Mouse (Mus musculus) kidney, postnatal 25 days (tissue): Measurements from ENCODE around the gene Slc46a3.
"Not testable (repeated sequence)": the region's sequence is repeated elsewhere in the genome, so short reads cannot be mapped to it uniquely, and the experiment has no call there.

Experiments
- DNase-seq, 2 experiments: peaks; one replicate each; pipeline ENCODE4 v3.0.0; 2021; ENCODE audit warnings: mixed read lengths in 2 of 2

Slc46a3 gene

DNA sequence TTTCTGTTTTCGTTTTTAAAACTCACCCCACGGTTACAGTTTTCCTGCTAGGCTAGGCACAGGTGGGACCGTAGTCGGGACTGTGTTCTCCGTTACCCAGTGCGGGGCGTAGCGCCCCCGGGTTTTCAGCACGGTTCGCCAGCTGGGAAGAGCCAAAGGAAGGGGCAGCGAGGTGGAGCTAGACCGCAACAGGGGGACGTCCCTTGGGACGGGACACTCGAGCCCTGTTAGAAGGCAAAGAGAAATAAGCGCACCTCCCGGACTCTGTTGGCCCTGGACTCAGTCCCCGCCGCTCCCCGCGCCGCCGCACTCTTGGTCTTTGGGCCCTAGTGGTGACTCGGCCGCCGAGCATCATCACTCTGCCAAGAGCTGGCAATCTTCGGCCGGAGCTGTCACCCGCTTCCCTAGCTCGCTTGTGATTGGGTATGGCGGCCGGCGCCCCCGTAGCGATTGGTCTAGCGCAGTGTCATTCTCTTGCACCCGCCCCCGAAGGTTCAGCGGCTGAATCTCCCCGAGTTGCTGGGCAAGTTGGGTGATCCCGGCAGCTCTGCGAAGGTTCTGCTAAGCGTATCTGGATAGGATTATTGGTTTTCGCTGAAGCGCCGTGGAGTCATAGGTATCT is at the start of gene Slc46a3:
TSS of gene Slc46a3 (minus strand) at position 361 of the 622 bp plus-strand sequence.
- peak; percentile 92 to 96 for DNase-seq

DNA sequence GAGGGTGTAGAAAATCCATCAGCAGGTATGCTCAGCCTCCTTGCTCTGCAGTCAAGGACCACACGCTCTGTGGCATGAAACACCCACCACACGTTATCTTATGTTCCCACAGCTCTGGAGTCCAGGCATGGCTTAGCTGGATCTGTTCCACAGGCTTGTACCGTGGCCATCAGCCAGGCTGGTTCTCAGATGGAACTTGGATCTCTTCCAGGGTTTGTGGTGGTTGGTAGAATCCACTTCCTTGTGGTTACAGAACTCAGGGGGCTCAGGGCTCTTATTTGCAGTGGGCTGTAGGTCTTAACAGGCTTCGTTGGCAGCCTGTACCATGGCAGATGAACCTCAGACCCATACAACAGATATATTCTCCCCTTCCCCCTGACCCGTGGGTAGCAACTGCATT is 44.6 kb upstream of the Slc46a3 start:
- peak in 1 of 2 experiments; percentile 8 for DNase-seq

- DNase-seq, result no peak
These were observed 40.5 kb upstream of the Slc46a3 start for GRCm38 (mm10) chr5:147935096-147935495.

DNA sequence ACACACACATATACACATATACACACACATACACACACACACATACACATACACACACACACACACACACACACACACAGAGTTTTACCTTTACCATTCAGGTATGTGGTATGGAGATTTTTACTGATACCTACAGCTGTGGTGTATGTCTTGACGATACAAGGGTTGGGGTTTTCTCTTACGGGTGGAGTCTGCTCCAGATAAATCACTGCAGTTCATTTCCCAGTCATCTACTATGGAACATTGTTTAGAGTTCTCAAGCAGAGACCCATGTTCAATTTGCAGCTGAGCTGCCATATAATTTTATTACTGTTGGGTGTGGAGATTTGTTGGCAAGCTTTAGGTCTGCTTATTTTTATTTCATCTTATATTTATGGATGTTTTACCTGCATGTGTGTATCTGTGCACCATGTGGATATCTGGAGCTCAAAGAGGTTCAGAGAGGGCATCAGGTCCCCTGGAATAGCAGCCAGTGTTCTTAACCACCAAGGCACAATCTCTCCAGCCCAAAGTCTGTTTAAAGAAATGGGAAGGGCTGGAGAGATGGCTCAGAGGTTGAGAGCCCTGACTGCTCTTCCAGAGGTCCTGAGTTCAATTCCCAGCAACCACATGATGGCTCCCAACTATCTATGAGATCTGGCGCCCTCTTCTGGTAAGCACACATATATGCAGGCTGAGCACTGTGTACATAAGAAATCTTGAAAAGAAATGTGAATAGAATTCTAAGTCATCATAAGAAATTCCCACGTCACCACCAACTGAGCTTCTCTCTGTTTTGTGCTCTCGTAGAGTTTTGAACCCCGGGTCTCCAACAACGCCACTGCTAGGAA is 34.3 kb upstream of the Slc46a3 start:
- DNase-seq, result no peak

GRCm38 (mm10) chr5:147925935-147926604 is 31.5 kb upstream of the Slc46a3 start:
- DNase-seq, result peak in 1 of 2 experiments; percentile 36

DNA sequence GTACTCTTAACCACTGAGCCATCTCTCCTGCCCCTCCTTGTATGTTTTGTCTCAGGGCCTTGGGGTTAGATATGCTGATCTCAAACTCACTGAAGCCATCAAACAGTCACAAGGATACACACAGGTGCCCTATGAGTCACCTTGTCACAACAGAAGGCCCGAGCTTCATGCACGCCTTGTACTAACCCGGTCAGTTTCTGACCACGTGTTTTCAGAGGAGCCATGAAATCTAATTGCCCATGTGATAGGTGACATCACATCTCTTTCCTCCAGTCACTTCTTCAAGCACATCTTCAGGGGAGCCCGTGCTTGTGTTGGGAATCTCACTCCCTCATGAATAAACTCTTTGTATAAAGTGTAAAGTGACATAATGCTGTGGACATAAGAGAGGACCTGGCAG is 30.0 kb upstream of the Slc46a3 start:
- no peak for DNase-seq

GRCm38 (mm10) chr5:147918044-147918846 is 23.6 kb upstream of the Slc46a3 start:
- DNase-seq, result peak; percentile 49 to 82

GRCm38 (mm10) chr5:147916171-147916570 is 21.6 kb upstream of the Slc46a3 start:
- no peak for DNase-seq

- no peak for DNase-seq
These were observed 20.5 kb upstream of the Slc46a3 start for GRCm38 (mm10) chr5:147915038-147915566.

- DNase-seq, result peak; percentile 21 to 55
These were observed 18.7 kb upstream of the Slc46a3 start for GRCm38 (mm10) chr5:147913241-147913842.

DNA sequence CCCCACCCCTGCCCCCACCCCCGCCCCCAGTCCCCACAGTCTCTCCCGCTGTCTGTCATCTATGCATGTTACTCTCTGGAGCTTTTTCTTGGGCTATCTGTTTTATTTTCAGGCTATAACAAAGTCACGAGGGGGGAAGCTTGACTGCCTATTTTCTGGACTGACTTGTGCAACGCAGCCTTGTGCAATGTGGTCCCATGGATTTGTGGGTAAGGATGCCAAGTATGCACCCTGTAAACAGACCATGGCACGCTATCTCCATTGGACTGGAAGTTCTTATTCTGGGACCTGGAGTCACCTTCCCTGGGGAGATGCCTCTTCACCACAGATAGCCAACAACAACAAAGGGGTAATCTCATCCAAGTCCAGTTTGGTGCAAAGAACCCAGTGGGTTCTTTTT is 17.1 kb upstream of the Slc46a3 start:
- no peak for DNase-seq

GRCm38 (mm10) chr5:147910807-147911509 is 16.3 kb upstream of the Slc46a3 start:
- no peak for DNase-seq

GRCm38 (mm10) chr5:147907851-147908250 is 13.2 kb upstream of the Slc46a3 start:
- DNase-seq, result no peak

DNA sequence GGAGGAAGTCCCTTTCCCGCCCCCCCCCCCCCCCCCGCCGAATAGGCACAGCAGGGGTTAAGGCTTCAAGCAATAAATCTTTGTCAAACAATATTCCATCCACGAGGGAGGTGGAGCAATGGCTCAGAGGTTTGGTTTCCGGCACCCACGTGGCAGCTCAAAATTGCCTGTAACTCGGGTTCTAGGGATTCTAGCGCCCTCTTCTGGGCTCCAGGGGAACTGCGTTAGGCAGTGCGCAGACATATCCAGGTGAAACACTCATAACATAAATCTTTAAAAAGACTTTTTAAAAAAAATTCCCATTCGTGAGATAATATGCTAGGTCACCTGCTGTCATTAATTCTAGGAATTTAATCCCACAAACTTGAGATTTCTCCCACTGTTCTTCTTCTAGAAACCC is 12.5 kb upstream of the Slc46a3 start:
- no peak for DNase-seq

DNA sequence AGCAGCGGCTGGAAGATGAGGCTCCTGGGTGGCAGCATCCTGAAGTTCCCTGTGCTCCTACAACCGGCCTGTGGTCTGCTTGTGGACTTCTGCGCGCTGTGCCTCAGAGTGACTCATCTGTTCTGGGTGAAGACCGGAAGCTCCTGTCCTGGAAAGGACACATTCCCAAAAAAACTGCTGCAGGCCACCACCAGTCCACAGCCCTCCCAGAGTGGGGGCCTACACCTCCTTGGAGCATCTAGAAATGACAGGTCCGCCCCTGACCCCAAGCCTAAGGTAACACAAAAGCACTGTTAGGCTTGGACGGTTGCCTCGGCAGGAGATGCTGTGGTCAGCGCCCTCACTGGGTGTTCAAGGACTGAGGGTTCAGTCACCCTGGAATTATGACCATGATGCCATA is 8.6 kb upstream of the Slc46a3 start:
- no peak for DNase-seq

DNA sequence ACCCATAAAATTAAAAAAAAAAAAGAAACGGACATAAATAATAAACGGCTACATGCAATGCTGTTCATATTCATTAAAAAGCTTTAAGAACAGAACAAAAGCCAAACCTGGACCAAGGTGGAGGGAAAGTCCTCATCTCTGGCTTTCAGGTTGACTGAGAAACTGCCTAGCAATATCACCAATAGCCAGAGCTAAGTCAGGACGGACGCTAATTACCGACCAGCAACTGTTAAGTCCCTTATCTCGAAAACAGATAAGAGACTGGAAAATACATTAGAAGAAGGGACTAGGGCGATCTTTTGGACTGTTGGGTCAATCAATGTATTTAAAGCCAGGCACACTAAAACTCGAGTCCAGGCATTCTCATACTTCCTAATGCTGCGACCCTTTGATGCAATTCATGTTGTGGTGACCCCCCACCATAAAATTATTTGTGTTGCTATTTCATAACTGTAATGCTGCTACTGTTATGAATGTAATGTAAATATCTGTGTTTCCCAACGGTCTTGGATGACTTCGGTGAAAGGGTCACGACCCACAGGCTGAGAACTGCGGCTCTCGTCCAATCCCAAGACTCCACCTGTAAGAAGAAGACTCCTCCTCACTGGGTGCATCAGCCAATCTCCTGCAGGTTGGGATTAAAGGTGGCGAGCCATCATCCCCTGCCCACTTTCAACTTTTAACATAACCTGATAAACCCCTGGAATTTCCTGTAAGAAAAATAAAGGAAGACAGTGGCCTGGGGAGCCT is 7.6 kb upstream of the Slc46a3 start:
- DNase-seq, result no peak

- no peak for DNase-seq
These were observed 4.4 kb upstream of the Slc46a3 start for GRCm38 (mm10) chr5:147898968-147899549.

- DNase-seq, result no peak
These were observed 3.6 kb upstream of the Slc46a3 start for GRCm38 (mm10) chr5:147898254-147898653.

- not testable (repeated sequence) for DNase-seq
These were observed 1.9 kb upstream of the Slc46a3 start for GRCm38 (mm10) chr5:147896501-147896900.
